Mouse (Mus musculus) spleen, adult 2 months (tissue): ENCODE measurements around the gene Gm48551. TPM values are rescaled to one million over a fixed set of nuclear protein-coding genes. Genes with fewer than 3 reads are reported as not detected.

ENCODE experiments used
- DNase-seq, 2 experiments: peaks; one replicate each; pipeline versions ENCODE4 v3.0.0 to v3.0.0-alpha.2; 2012 to 2021; ENCODE audit warnings: low spot score in 2 of 2, low read depth in 1 of 2
- H3K27ac ChIP-seq: fragments of 200-500 bp; 2 replicates; pipeline ENCODE4 v1.5.1; 2012; ENCODE audit warnings: low read length, inconsistent platforms; ENCODE audit not compliant: insufficient read depth
- H3K27me3 ChIP-seq: fragments of 200-500 bp; 2 replicates; pipeline ENCODE4 v1.6.1; 2012; ENCODE audit warnings: mild to moderate bottlenecking, moderate library complexity, low read length, inconsistent platforms; ENCODE audit not compliant: control insufficient read depth, insufficient read depth
- H3K36me3 ChIP-seq: fragments of 200-500 bp; 2 replicates; pipeline ENCODE4 v1.6.1; 2012; ENCODE audit warnings: mild to moderate bottlenecking, low read length, inconsistent platforms; ENCODE audit not compliant: control insufficient read depth, insufficient read depth
- H3K4me1 ChIP-seq: fragments of 200-500 bp; 2 replicates; pipeline ENCODE4 v1.6.1; 2011; ENCODE audit warnings: inconsistent platforms; ENCODE audit not compliant: control insufficient read depth, insufficient read depth, insufficient read length
- H3K4me3 ChIP-seq: fragments of 200-500 bp; 2 replicates; pipeline ENCODE4 v1.5.1; 2011; ENCODE audit warnings: mild to moderate bottlenecking, inconsistent platforms; ENCODE audit not compliant: insufficient read depth, insufficient read length; ENCODE audit errors: extremely low read depth
- CTCF ChIP-seq: fragments of 200-500 bp; IDR thresholded peaks from 2 replicates; pipeline ENCODE4 v1.5.1; 2011; ENCODE audit warnings: mild to moderate bottlenecking, inconsistent platforms; ENCODE audit not compliant: insufficient read depth, insufficient read length, insufficient replicate concordance; ENCODE audit errors: extremely low read depth
- POLR2A ChIP-seq: fragments of 200-500 bp; IDR thresholded peaks from 2 replicates; pipeline ENCODE4 v1.6.1; 2011; ENCODE audit warnings: low read depth, low read length, inconsistent platforms
- WGBS: fragments of 180-500 bp; shearing (Covaris S2); methylation state at CpG from one replicate; pipeline ENCODE4 v1.1.7; 2018; 5-methylcytosine and 5-hydroxymethylcytosine counted together
- polyA plus RNA-seq: library from polyadenylated mRNA; depleted of rRNA; stranded (reverse); fragments of >200 nt; gene quantifications from 2 replicates; pipeline ENCODE4 v1.2.3, GENCODE M21; 2012; rRNA removed

The Gm48551 gene
- polyA plus RNA-seq, 1 experiment, result 2.3 TPM

DNA sequence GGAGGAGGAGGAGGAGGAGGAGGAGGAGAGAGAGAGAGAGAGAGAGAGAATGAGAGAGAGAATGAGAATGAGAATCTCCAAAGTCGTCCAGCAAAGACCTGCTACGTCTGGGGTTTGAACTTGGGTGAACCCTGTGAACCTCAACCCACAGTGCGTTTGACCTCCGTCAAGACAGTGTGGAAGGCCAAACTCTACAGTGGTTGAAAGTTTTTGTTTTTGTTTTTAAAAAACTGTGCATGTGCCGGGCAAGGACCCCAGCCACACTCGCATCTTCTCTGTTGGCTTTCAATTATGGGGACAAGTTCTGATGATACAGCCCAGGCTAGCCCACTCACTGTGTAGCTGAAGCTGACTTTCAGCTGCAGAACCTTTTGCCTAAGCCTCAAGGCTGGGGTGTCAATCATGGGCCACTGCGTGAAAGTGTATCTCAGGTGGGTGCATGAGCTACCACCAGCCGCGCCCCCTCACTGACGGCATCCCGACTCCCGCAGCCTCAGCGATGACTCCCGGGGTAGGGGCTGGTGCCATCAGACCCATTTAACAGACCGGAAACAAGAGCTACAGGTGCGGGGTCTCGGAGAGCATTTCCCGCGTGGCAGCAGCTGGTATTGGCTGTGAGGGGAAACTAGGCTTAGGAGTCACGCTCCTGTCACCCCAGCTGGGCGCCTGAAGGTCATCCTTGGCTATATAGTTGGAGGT, 48.1 kb downstream of the Gm48551 start:
- Histone ChIP-seq H3K36me3 (no peaks in the 10 kb centered on the region), H3K27ac (no peak overlapping the region), H3K4me3 (peak overlapping the region; percentile 42; the same call in 1 of the 2 replicates), H3K4me1 (peaks cover 31% of the 10 kb centered on the region), H3K27me3 (no peaks in the 10 kb centered on the region)
- no peak for TF ChIP-seq POLR2A
- TF ChIP-seq CTCF, result no peak
- no peak for DNase-seq
- WGBS, result 43% methylated on average over 21 of the region's 21 CpGs

- H3K4me3 ChIP-seq, result peak overlapping the region; percentile 53
- peak; percentile 91 to 94 for DNase-seq
- H3K36me3 ChIP-seq, result no peaks in the 10 kb centered on the region
- no peak for TF ChIP-seq CTCF
- TF ChIP-seq POLR2A, result no peak
- under 1% methylated on average over 17 of the region's 17 CpGs for WGBS
- H3K4me1 ChIP-seq, result peaks cover 31% of the 10 kb centered on the region
- H3K27me3 ChIP-seq, result no peaks in the 10 kb centered on the region
- peak overlapping the region; percentile 88 for H3K27ac ChIP-seq
Measured at GRCm38 (mm10) chr10:81432868-81433262, 48.6 kb downstream of the Gm48551 start.

- TF ChIP-seq CTCF (peak; percentile 7; the same call in 1 of the 2 replicates), POLR2A (peak; percentile 22; the same call in 1 of the 2 replicates)
- Histone ChIP-seq H3K27me3 (no peaks in the 10 kb centered on the region), H3K4me3 (peak overlapping the region; percentile 53), H3K27ac (peak overlapping the region; percentile 88), H3K36me3 (no peaks in the 10 kb centered on the region), H3K4me1 (peaks cover 31% of the 10 kb centered on the region)
- 26% methylated on average over 26 of the region's 26 CpGs for WGBS
- DNase-seq, result peak; percentile 52 to 77
Measured at GRCm38 (mm10) chr10:81433541-81434289, 49.4 kb downstream of the Gm48551 start.

DNA sequence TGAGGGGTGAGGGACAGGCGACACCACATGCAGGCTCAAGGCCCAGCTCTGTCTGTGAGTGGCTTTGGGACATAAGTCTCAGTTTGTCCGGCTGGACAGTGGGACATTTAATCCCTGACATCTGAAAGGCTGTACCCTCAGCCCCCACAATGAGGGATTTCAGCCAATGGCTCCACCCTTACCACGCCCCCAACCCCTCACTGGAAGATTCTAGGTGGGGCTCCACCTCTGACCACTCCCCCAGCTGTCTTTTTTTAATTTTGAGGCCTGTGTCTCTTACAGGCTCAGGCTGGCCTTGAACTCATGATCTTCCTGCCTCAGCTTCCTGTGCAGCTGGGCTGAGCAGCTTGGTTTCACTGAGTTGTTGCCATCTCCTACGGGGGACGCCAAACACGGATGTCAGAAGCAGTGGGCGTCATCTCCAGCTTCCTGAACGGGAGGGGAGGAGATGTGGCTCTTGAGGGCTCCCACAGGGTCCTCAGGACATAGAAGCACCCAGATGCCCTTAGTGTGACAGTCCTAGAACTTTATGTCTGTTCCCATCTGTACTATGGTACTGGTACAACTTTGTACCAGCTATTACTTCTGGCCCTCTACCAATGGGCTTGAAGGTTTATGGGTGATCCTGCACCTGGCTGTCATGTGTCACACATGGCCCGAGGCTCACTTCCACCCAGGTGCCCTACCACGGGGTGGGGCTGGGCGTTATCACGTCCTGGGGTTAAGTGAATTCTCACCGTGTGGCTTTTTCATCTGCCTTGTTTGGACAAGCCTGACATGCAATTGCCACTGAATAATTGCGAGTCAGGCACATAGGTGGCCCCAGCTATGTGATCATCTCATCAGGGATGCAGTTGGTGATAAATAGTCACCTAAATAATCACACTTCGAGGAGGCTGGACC, 50.3 kb downstream of the Gm48551 start:
- DNase-seq, result peak in 1 of 2 experiments; percentile 26
- 31% methylated on average over 15 of the region's 15 CpGs for WGBS
- Histone ChIP-seq H3K4me1 (peaks cover 31% of the 10 kb centered on the region), H3K36me3 (no peaks in the 10 kb centered on the region), H3K27me3 (no peaks in the 10 kb centered on the region), H3K4me3 (0 out of 2 replicates have a peak overlapping the region, but pooled peaks have one; percentile 19), H3K27ac (peak overlapping the region; percentile 88)
- TF ChIP-seq POLR2A, result no peak
- TF ChIP-seq CTCF, result no peak

GRCm38 (mm10) chr10:81435436-81435835, 51.2 kb downstream of the Gm48551 start:
- DNase-seq, result peak in 1 of 2 experiments; percentile 5
- WGBS, result 91% methylated on average over 3 of the region's 3 CpGs
- peak overlapping the region; percentile 39 for H3K27ac ChIP-seq
- peaks cover 31% of the 10 kb centered on the region for H3K4me1 ChIP-seq
- H3K36me3 ChIP-seq, result no peaks in the 10 kb centered on the region
- no peak overlapping the region for H3K4me3 ChIP-seq
- H3K27me3 ChIP-seq, result no peaks in the 10 kb centered on the region
- no peak for TF ChIP-seq CTCF
- TF ChIP-seq POLR2A, result no peak

GRCm38 (mm10) chr10:81441019-81441418, 56.8 kb downstream of the Gm48551 start:
- H3K36me3 ChIP-seq, result no peaks in the 10 kb centered on the region
- no peaks in the 10 kb centered on the region for H3K4me1 ChIP-seq
- no peak overlapping the region for H3K27ac ChIP-seq
- H3K27me3 ChIP-seq, result no peaks in the 10 kb centered on the region
- DNase-seq, result no peak
- no peak overlapping the region for H3K4me3 ChIP-seq
- TF ChIP-seq CTCF (no peak), POLR2A (no peak)

Other genes starting within 250 kb of the Gm48551 start
- 64.6 and 95.2 TPM in 2 replicates for gene Zbtb7a, start 249.2 kb upstream of the Gm48551 start, polyA plus RNA-seq
- gene Pias4, start 216.5 kb upstream of the Gm48551 start, polyA plus RNA-seq, result 36.1 and 45.8 TPM in 2 replicates
- gene Eef2, start 207.8 kb upstream of the Gm48551 start, polyA plus RNA-seq, result 1,457 and 1,736 TPM in 2 replicates
- 58.0 and 84.5 TPM in 2 replicates for gene Dapk3, start 201.5 kb upstream of the Gm48551 start, polyA plus RNA-seq
- gene 4930442H23Rik, start 200.6 kb upstream of the Gm48551 start, polyA plus RNA-seq, result not detected in 2 replicates
- gene Nmrk2, start 182.4 kb upstream of the Gm48551 start, polyA plus RNA-seq, result not detected in 2 replicates
- gene Atcay, start 153.6 kb upstream of the Gm48551 start, polyA plus RNA-seq, result 0.92 and 0.95 TPM in 2 replicates
- gene Zfr2, start 151.3 kb upstream of the Gm48551 start, polyA plus RNA-seq, result 5.5 and 6.1 TPM in 2 replicates
- gene Matk, start 131.5 kb upstream of the Gm48551 start, polyA plus RNA-seq, result 22.5 and 30.0 TPM in 2 replicates
- gene Mrpl54, start 117.5 kb upstream of the Gm48551 start, polyA plus RNA-seq, result 63.6 and 86.9 TPM in 2 replicates
- gene Apba3, start 117.5 kb upstream of the Gm48551 start, polyA plus RNA-seq, result 63.0 and 77.1 TPM in 2 replicates
- 8.1 and 10.6 TPM in 2 replicates for gene Tjp3, start 92.9 kb upstream of the Gm48551 start, polyA plus RNA-seq
- 93.2 and 111 TPM in 2 replicates for gene Pip5k1c, start 91.5 kb upstream of the Gm48551 start, polyA plus RNA-seq
- gene Cactin, start 63.4 kb upstream of the Gm48551 start, polyA plus RNA-seq, result 38.6 and 44.8 TPM in 2 replicates
- gene Tbxa2r, start 55.7 kb upstream of the Gm48551 start, polyA plus RNA-seq, result 68.1 and 92.5 TPM in 2 replicates
- 1.3 and 1.7 TPM in 2 replicates for gene Gipc3, start 41.2 kb upstream of the Gm48551 start, polyA plus RNA-seq
- gene Hmg20b, start 34.0 kb upstream of the Gm48551 start, polyA plus RNA-seq, result 74.8 and 92.9 TPM in 2 replicates
- gene Mfsd12, start 27.0 kb upstream of the Gm48551 start, polyA plus RNA-seq, result 20.2 and 32.6 TPM in 2 replicates
- 7.8 and 11.7 TPM in 2 replicates for gene 4930404N11Rik, start 18.6 kb upstream of the Gm48551 start, polyA plus RNA-seq
- 127 and 128 TPM in 2 replicates for gene Fzr1, start 6.0 kb upstream of the Gm48551 start, polyA plus RNA-seq
- gene Dohh, start within 50 bp of the Gm48551 start, polyA plus RNA-seq, result 47.9 and 71.7 TPM in 2 replicates
- 2.9 and 6.4 TPM in 2 replicates for gene Gm48552, start 4.5 kb downstream of the Gm48551 start, polyA plus RNA-seq
- 18.3 and 22.9 TPM in 2 replicates for gene Smim24, start 8.6 kb downstream of the Gm48551 start, polyA plus RNA-seq
- gene Nfic, start 71.2 kb downstream of the Gm48551 start, polyA plus RNA-seq, result 26.0 and 32.4 TPM in 2 replicates
- 0.33 and 0.70 TPM in 2 replicates for gene Celf5, start 98.2 kb downstream of the Gm48551 start, polyA plus RNA-seq
- 198 and 259 TPM in 2 replicates for gene Ncln, start 111.9 kb downstream of the Gm48551 start, polyA plus RNA-seq
- gene S1pr4, start 115.7 kb downstream of the Gm48551 start, polyA plus RNA-seq, result 127 and 168 TPM in 2 replicates
- 14.8 and 15.1 TPM in 2 replicates for gene Gna15, start 139.8 kb downstream of the Gm48551 start, polyA plus RNA-seq
- gene Gna11, start 160.7 kb downstream of the Gm48551 start, polyA plus RNA-seq, result 33.8 and 38.9 TPM in 2 replicates
- 702 and 1,172 TPM in 2 replicates for gene Aes, start 175.0 kb downstream of the Gm48551 start, polyA plus RNA-seq
- gene Tle2, start 190.1 kb downstream of the Gm48551 start, polyA plus RNA-seq, result 49.9 and 58.6 TPM in 2 replicates
- gene Tle6, start 216.6 kb downstream of the Gm48551 start, polyA plus RNA-seq, result 14.3 and 15.6 TPM in 2 replicates
- 1.8 TPM in 2 replicates for gene BC025920, start 221.8 kb downstream of the Gm48551 start, polyA plus RNA-seq
- gene Sirt6, start 243.3 kb downstream of the Gm48551 start, polyA plus RNA-seq, result 30.3 and 39.4 TPM in 2 replicates
- gene Ankrd24, start 244.1 kb downstream of the Gm48551 start, polyA plus RNA-seq, result 14.0 and 17.8 TPM in 2 replicates